Mouse (Mus musculus): ENCODE measurements around the gene Adh6b.

GRCm38 (mm10) chr3:138312965-138313364 is 28.6 kb upstream of the Adh6b start, which contains the start of gene Adh6a:
- no peak for TF ChIP-seq FLI1 (IDR thresholded peaks at IDR 0.05; ENCODE audit: low read length)
- TF ChIP-seq GATA1 (IDR thresholded peaks at IDR 0.05; ENCODE audit: borderline replicate concordance, low read length), result no peak
